Mouse (Mus musculus): ENCODE results near the gene Ddx25. TPM values are rescaled to one million over a fixed set of nuclear protein-coding genes. Genes with fewer than 3 reads are reported as not detected.
A peak's percentile ranks its signal among the peaks of the same experiment; 100 is the strongest.

The Ddx25 gene
- total RNA-seq, 2 experiments from 2014 or later: not detected

- peak; percentile 47 for ATAC-seq (replicated peaks; ENCODE audit: poor library complexity, severe bottlenecking)
Measured at GRCm38 (mm10) chr9:35543099-35543860, 15.0 kb downstream of the Ddx25 start.

GRCm38 (mm10) chr9:35541941-35542340 is 16.4 kb downstream of the Ddx25 start:
- no peak for ATAC-seq (replicated peaks; ENCODE audit: poor library complexity, severe bottlenecking)

- ATAC-seq (replicated peaks; ENCODE audit: poor library complexity, severe bottlenecking): peak; percentile 70
Measured at GRCm38 (mm10) chr9:35541488-35541887, 16.8 kb downstream of the Ddx25 start.

- ATAC-seq (replicated peaks; ENCODE audit: poor library complexity, severe bottlenecking): no peak
Measured at GRCm38 (mm10) chr9:35541024-35541423, 17.3 kb downstream of the Ddx25 start.

- no peak for ATAC-seq (replicated peaks; ENCODE audit: poor library complexity, severe bottlenecking)
Measured at GRCm38 (mm10) chr9:35539001-35539750, 19.2 kb downstream of the Ddx25 start.

- no peak for ATAC-seq (replicated peaks; ENCODE audit: poor library complexity, severe bottlenecking)
Measured at GRCm38 (mm10) chr9:35535876-35536275, 22.5 kb downstream of the Ddx25 start.

GRCm38 (mm10) chr9:35535110-35535509 is 23.2 kb downstream of the Ddx25 start:
- ATAC-seq (replicated peaks; ENCODE audit: poor library complexity, severe bottlenecking): peak; percentile 98

GRCm38 (mm10) chr9:35533266-35533665 is 25.1 kb downstream of the Ddx25 start:
- ATAC-seq (replicated peaks; ENCODE audit: poor library complexity, severe bottlenecking): no peak

GRCm38 (mm10) chr9:35529796-35530195 is 28.5 kb downstream of the Ddx25 start:
- no peak for ATAC-seq (replicated peaks; ENCODE audit: poor library complexity, severe bottlenecking)

- ATAC-seq (replicated peaks; ENCODE audit: poor library complexity, severe bottlenecking): no peak
Measured at GRCm38 (mm10) chr9:35529141-35529540, 29.2 kb downstream of the Ddx25 start.

- peak; percentile 92 for ATAC-seq (replicated peaks; ENCODE audit: poor library complexity, severe bottlenecking)
Measured at GRCm38 (mm10) chr9:35523941-35524411, 34.4 kb downstream of the Ddx25 start.

- no peak for ATAC-seq (replicated peaks; ENCODE audit: poor library complexity, severe bottlenecking)
Measured at GRCm38 (mm10) chr9:35523541-35523940, 34.8 kb downstream of the Ddx25 start.

- no peak for ATAC-seq (replicated peaks; ENCODE audit: poor library complexity, severe bottlenecking)
Measured at GRCm38 (mm10) chr9:35522821-35523515, 35.4 kb downstream of the Ddx25 start.

- ATAC-seq (replicated peaks; ENCODE audit: poor library complexity, severe bottlenecking): no peak
Measured at GRCm38 (mm10) chr9:35522241-35522640, 36.1 kb downstream of the Ddx25 start.

GRCm38 (mm10) chr9:35520631-35521348 is 37.5 kb downstream of the Ddx25 start:
- no peak for ATAC-seq (replicated peaks; ENCODE audit: poor library complexity, severe bottlenecking)

GRCm38 (mm10) chr9:35518169-35518568 is 40.2 kb downstream of the Ddx25 start, which contains the start of gene Gm1113:
Gene Gm1113, minus strand, starts transcription at chr9:35518269.
- ATAC-seq (replicated peaks; ENCODE audit: poor library complexity, severe bottlenecking): no peak

- ATAC-seq (replicated peaks; ENCODE audit: poor library complexity, severe bottlenecking): no peak
Measured at GRCm38 (mm10) chr9:35516711-35517110, 41.6 kb downstream of the Ddx25 start.

- ATAC-seq (replicated peaks; ENCODE audit: poor library complexity, severe bottlenecking): no peak
Measured at GRCm38 (mm10) chr9:35516182-35516581, 42.1 kb downstream of the Ddx25 start.

GRCm38 (mm10) chr9:35513900-35514299 is 44.4 kb downstream of the Ddx25 start:
- ATAC-seq (replicated peaks; ENCODE audit: poor library complexity, severe bottlenecking): no peak

GRCm38 (mm10) chr9:35508234-35508633 is 50.1 kb downstream of the Ddx25 start:
- no peak for ATAC-seq (replicated peaks; ENCODE audit: poor library complexity, severe bottlenecking)

All from granulocyte monocyte progenitor cell, adult 5-6 weeks (primary cell).